Mouse (Mus musculus) splenic B cell, adult 2 months (primary cell): Measurements from ENCODE around the gene Kif2a.
A peak's percentile ranks its signal among the peaks of the same experiment; 100 is the strongest.

Source experiments
- DNase-seq: peaks from one replicate; pipeline ENCODE4 v3.0.0-alpha.2; 2011; ENCODE audit warnings: low read depth, low spot score
- H3K27me3 ChIP-seq: 2 replicates; pipeline ENCODE4 v1.6.1; 2012; ENCODE audit warnings: mild to moderate bottlenecking, low read length, moderate library complexity, mixed read lengths; ENCODE audit not compliant: control insufficient read depth, poor library complexity, insufficient read depth, severe bottlenecking
- H3K36me3 ChIP-seq: 2 replicates; pipeline ENCODE4 v1.6.1; 2012; ENCODE audit warnings: mild to moderate bottlenecking, low read length, moderate library complexity, mixed read lengths; ENCODE audit not compliant: control insufficient read depth, poor library complexity, insufficient read depth, severe bottlenecking

Kif2a gene

GRCm38 (mm10) chr13:107035511-107036113, 13.7 kb upstream of the Kif2a start:
- no peaks in the 10 kb centered on the region for H3K27me3 ChIP-seq
- H3K36me3 ChIP-seq, result no peaks in the 10 kb centered on the region
- DNase-seq, result no peak

GRCm38 (mm10) chr13:107035078-107035477, 13.2 kb upstream of the Kif2a start:
- no peak for DNase-seq
- H3K36me3 ChIP-seq, result no peaks in the 10 kb centered on the region
- H3K27me3 ChIP-seq, result no peaks in the 10 kb centered on the region

- H3K36me3 ChIP-seq, result no peaks in the 10 kb centered on the region
- no peaks in the 10 kb centered on the region for H3K27me3 ChIP-seq
- no peak for DNase-seq
Observed at GRCm38 (mm10) chr13:107034028-107034920, 12.3 kb upstream of the Kif2a start.

- DNase-seq, result no peak
Observed at GRCm38 (mm10) chr13:107031228-107031627, 9.3 kb upstream of the Kif2a start.

GRCm38 (mm10) chr13:107027218-107027617, 5.3 kb upstream of the Kif2a start:
- Histone ChIP-seq H3K27me3 (no peaks in the 10 kb centered on the region), H3K36me3 (no peaks in the 10 kb centered on the region)
- DNase-seq, result no peak

More at GRCm38 (mm10) chr13:107031228-107031627, 9.3 kb upstream of the Kif2a start:
- H3K36me3 ChIP-seq, result no peaks in the 10 kb centered on the region
- no peaks in the 10 kb centered on the region for H3K27me3 ChIP-seq

- Histone ChIP-seq H3K36me3 (no peaks in the 10 kb centered on the region), H3K27me3 (no peaks in the 10 kb centered on the region)
- DNase-seq, result no peak
Observed at GRCm38 (mm10) chr13:107025663-107026062, 3.7 kb upstream of the Kif2a start.

- Histone ChIP-seq H3K36me3 (no peaks in the 10 kb centered on the region), H3K27me3 (no peaks in the 10 kb centered on the region)
- DNase-seq, result peak; percentile 84
Observed at GRCm38 (mm10) chr13:107022266-107023171, 593 bp upstream of the Kif2a start.

GRCm38 (mm10) chr13:107019443-107019842, 2.5 kb downstream of the Kif2a start:
- H3K36me3 ChIP-seq, result no peaks in the 10 kb centered on the region
- no peak for DNase-seq

GRCm38 (mm10) chr13:107013926-107014325, 8.0 kb downstream of the Kif2a start:
- no peak for DNase-seq
- H3K36me3 ChIP-seq, result no peaks in the 10 kb centered on the region
- H3K27me3 ChIP-seq, result no peaks in the 10 kb centered on the region

More at GRCm38 (mm10) chr13:107019443-107019842, 2.5 kb downstream of the Kif2a start:
- no peaks in the 10 kb centered on the region for H3K27me3 ChIP-seq

GRCm38 (mm10) chr13:107011618-107012017, 10.3 kb downstream of the Kif2a start:
- Histone ChIP-seq H3K36me3 (no peaks in the 10 kb centered on the region), H3K27me3 (no peaks in the 10 kb centered on the region)
- DNase-seq, result no peak

- Histone ChIP-seq H3K36me3 (no peaks in the 10 kb centered on the region), H3K27me3 (no peaks in the 10 kb centered on the region)
- no peak for DNase-seq
Observed at GRCm38 (mm10) chr13:107008174-107008573, 13.8 kb downstream of the Kif2a start.

GRCm38 (mm10) chr13:107003211-107003610, 18.7 kb downstream of the Kif2a start:
- Histone ChIP-seq H3K27me3 (no peaks in the 10 kb centered on the region), H3K36me3 (peaks cover 2% of the 10 kb centered on the region; the same call in 1 of the 2 replicates)
- no peak for DNase-seq

GRCm38 (mm10) chr13:106998671-106999070, 23.3 kb downstream of the Kif2a start:
- peak; percentile 75 for DNase-seq
- peaks cover 2% of the 10 kb centered on the region; the same call in 1 of the 2 replicates for H3K36me3 ChIP-seq

GRCm38 (mm10) chr13:106998026-106998425, 23.9 kb downstream of the Kif2a start:
- H3K36me3 ChIP-seq, result peaks cover 5% of the 10 kb centered on the region; the same call in 1 of the 2 replicates
- no peak for DNase-seq
- H3K27me3 ChIP-seq, result no peaks in the 10 kb centered on the region

More at GRCm38 (mm10) chr13:106998671-106999070, 23.3 kb downstream of the Kif2a start:
- no peaks in the 10 kb centered on the region for H3K27me3 ChIP-seq
